Mouse (Mus musculus) neutrophil, adult 5-6 weeks (primary cell): ENCODE data around the gene Cdk14. TPM values are rescaled to one million over a fixed set of nuclear protein-coding genes. Genes with fewer than 3 reads are reported as not detected.

Source experiments
- ATAC-seq: fragments of 151-379, 151-347 bp; 2 replicates; pipeline ENCODE4 v1.8.0; 2017; ENCODE audit warnings: mild to moderate bottlenecking, moderate TSS enrichment; ENCODE audit not compliant: insufficient number of reproducible peaks, poor library complexity, low FRiP score, severe bottlenecking; ENCODE audit errors: extremely low read depth
- total RNA-seq: library from RNA; stranded (forward); fragments of 200-1000 nt; gene quantifications from 2 replicates; pipeline ENCODE4 v1.2.3, GENCODE M21; 2017

Cdk14 gene
- total RNA-seq, 1 experiment from 2014 or later: 9.2 TPM

DNA sequence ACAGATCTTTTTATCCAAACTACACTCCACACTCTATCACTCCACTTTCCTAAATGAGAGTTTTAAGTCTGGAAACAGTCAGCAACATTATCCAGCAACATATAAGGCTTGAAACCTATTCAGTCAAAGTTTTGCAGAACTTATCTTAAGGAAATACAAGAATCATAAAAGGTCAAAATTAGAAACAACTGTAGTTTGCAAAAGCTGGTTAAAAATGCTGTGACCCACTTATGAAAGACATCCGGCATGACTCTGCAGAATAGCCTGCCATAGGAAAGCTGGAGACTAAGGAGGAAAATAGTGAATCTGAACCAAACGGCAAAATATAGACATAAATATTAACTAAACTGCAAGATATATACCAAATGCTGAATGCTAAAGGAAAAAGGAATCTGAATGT lies 566.6 kb downstream of the Cdk14 start:
- ATAC-seq: no peak

DNA sequence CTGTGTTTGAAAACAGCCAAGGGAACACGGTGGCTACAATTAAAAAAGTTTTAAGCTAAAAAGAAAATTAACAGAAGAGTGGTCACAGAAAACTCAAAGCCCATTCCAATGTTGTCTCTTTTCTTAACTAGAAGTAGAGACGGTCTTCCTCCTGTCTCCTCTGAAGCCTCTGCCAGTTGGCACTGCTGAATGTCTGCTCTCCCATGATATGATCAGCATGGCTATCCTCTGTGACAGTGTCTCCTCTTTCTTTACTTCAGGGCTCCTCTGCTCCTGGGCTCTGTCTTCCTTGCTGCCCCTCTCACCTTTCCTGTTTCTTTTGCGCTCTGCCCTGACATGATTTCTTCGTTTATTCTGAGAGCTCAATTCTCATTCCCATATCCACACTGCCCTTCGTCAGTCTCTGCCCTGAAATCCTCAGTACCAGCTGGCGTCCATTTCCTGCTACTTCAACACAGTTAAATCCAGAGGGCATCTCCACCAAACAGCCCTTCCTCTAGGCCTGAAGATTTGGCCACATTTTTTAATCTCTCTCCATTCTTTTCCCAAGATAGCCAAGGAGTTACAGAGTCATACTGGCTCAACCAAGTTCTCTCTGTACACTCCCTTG lies 567.3 kb downstream of the Cdk14 start:
- no peak for ATAC-seq

DNA sequence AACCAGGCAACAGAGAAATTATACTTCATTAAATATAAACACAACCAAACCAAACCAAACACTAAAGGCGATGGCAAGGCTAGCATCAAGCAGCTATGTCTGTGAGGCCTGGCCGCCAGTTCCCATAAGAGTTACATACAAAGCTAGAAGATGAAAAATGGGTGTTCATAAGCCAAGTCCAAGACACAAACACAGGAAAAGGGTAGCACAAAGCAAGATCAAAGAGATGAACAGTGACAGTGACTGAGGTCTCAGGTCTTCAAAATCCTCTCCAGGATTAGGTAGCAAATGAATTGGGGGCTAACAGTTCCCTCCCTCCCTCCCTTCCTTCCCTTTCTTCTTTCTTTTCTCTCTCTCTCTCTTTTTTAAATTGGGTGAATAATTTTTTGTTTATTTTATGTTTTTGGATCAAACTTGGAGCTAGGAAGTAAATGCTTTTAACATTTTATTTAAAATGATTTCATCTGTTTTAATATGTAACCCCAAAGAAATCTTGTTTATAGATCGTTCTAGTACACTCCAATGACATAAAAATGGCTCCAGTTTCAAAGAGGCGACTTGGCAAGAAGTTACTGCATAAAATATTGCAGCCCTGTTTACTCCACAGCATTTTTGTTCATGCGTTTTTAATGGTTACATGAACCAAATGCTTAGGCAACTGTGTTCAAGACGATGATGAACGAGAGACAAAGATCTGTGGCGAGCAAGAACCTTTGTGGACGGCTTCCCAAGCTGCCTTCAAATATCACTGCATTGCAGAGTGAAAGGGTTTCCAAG lies 568.0 kb downstream of the Cdk14 start:
- no peak for ATAC-seq

DNA sequence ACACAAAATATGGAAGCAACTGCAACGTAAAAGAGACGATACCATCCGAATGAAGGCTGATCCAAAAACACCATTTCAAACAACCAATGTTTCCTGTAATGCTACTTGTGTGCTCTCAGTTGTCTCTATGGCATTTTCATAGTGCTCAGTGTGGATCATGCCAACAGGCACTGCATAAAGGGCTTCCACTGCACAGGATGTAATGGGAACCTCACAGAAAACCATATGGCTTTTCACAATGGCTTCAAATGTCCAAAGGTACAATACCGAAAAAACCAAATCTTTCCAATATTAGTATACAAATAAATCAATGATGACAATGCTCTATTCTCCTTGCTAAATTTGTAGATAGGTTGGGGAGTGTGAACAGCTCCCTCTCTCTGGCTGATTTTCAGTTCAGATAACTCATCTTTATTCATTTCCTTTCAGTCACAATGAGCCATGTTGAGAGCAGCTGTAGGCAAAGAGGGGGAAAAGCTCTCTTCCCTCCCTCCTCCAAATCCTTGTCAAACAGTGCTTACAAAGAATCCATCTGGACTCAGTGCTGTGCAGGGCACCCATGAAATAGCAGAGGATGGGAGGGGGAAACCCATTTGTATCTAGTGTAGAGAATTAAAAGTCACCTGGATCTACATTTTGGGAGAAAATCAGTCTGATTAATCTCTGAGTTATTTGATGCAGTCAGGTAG lies 568.7 kb downstream of the Cdk14 start:
- ATAC-seq: no peak

DNA sequence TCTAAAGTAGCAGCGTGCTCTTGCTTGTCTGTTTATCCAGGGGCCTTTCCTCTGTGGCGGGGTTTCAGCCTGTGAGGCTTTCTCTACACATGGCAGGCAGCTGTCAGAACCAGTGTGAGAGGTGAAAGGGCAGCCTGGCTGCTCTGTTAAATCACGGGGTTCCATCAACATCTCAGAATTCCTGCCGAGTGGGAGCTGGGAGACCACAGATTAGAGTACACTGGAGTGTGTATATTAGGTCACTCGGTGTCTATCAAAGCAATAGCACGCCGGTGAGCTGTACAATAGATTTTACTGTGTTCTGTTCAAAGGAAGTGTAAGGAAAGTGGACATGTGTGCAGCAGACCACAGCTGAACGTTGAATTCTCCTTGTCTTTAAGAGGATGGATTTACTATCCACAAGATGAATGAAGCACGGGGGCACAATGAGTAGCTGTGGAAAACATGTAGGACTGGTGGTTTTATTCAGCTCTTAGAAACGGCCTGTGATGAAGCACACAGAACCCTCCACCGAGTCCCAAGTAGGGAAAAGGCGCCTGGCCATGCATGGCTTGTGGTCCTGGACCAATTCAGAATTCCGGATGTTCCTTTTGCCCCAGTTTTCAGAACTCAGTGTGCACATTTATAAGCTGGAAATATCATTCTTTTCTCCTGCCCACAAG lies 585.2 kb downstream of the Cdk14 start:
- no peak for ATAC-seq

DNA sequence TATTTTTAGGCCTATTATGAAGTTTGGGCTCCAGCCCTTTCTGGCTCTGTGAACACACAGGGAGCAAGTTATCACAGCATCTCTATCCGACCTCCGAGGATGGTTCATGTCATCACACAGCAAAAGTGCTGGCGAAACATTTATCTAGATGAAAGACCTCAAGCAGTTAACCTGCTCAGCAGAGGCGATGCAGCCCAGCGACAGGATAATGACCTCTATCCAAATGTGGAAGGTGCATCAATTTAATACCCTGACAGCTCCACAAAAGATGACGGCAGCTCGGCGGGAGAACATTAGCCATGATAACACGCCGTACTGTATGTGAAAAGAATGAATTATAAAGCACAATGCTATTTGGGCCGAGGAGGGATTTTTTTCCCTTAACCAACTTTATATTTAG lies 586.2 kb downstream of the Cdk14 start:
- no peak for ATAC-seq

DNA sequence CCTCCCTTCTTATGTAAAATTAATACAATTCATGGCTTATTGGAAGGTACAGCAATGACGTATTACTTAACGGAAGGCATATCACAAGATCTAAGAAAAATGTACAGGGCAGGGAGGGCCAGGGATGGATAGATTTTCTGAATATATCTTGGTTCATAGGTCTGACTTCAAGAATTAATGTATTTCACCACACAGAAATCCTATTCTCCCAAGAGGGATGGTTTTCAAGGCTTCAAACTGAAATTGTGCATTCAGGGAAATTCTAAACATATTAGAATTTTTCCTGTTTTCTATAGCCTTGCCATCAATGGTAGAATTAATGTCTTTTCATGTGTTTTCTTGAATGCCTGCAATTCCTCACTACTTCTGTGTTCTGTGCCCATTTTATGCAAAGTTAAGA lies 593.2 kb downstream of the Cdk14 start:
- ATAC-seq: no peak

DNA sequence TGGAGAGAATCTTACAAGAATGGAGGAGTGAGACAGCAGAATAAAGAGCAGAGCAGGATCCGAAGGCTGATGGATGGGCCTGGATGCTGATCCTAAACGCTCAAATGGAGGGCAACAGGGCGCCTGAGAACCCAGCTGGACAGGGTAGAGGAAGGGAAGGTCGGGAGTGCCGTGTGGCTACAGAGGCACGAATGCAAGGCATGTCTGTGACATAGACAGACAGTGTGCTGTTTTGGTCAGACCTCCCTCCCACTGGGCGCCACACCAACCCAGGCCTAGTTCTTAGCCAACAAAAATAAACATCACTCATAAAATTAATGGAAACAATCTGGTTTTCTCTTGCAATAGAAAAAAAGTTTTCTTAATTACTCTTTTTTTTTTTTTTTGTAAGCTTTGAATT lies 594.2 kb downstream of the Cdk14 start:
- no peak for ATAC-seq

DNA sequence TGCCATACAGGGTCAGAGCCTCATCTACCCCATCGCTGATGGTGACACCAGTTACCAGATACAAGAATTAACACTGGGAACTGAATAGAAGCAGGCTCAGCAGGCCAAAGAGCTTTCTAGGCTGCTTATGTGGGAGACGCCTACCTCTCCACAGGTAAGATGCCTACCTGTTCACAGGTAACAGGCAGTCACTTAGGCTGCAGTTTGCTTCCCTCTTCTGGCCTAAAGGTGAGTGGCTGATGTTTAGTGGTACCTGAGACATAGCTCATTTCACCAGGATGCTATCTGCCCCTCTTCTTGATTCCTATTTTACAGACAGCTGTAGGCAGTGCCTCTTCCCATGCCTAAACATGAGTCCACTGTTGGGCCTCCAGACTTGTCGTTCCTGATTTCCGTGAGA lies 595.0 kb downstream of the Cdk14 start:
- ATAC-seq: no peak

DNA sequence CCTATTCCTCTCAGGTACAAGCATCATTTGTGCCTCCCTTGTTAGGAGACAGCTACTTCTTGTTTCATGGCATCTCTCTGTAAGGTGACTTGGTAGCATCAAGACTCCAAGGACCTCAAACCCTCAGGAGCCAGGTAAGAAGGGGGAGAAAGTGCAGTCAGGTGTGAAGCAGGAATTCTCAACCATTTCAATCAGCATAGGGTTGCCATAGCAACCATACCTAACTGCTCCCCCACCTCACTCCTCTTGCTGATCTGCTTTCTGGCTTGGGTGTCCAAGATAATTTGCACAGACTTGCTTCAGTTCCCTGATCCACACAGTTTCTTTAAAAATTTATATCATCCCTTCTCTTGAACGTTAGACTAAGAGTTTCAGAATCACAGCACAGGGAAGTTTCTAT lies 595.9 kb downstream of the Cdk14 start:
- ATAC-seq: no peak

DNA sequence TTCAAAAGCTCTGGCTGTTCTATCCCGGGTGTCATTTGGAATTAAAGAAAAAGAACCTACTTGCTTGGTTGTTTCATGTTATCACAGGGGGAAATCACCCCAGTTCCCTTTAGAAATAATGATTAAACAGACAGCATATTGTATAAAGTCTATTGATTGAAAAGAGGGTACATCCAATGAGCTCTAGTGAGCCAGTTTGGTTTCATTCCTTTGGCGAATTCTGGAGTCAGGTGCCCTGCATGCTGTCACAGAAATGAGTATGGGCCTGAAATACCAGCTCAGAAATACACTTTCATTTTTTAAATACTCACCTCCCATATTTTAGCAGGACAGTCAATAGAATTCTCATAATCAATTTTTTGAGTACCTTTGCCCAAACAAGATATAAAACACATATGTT lies 598.1 kb downstream of the Cdk14 start:
- ATAC-seq: no peak

DNA sequence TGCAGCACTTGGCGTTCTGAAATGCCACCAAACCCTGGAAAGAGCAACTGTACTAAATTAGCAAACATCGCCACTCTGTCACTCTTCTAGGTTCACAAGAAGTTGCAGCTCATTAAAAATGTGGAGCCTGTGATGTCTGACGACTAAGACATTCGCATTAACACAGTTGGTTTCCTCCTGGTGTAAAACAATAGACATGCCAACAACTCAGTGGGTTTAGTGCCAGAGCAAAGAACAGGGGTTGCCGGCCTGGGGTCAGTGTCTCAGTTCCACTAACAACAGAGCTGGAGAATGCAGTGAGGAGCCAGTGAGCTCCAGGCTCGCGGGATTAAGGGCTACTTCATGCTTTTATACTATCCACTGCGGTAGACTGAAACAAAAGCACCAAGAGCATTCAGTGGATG lies 598.7 kb downstream of the Cdk14 start:
- no peak for ATAC-seq

DNA sequence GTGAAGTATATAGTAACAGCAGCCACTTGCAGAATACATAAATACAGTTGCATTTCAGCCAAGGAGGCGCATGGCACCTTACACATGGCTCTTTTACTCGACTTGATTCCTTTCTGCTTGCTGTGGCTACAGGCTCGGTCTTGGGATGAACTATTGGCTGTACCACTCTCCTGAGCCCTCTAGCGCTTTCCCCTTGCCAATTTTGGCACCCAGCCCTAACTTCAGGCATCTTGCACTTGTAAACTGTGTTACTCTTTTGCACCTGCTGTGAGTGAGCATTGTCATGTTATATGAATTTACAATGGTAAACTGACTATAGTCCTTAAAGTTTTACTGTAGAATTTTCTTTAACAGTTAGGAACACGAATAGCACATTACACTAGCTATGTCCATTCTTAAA lies 603.1 kb downstream of the Cdk14 start:
- ATAC-seq: no peak

DNA sequence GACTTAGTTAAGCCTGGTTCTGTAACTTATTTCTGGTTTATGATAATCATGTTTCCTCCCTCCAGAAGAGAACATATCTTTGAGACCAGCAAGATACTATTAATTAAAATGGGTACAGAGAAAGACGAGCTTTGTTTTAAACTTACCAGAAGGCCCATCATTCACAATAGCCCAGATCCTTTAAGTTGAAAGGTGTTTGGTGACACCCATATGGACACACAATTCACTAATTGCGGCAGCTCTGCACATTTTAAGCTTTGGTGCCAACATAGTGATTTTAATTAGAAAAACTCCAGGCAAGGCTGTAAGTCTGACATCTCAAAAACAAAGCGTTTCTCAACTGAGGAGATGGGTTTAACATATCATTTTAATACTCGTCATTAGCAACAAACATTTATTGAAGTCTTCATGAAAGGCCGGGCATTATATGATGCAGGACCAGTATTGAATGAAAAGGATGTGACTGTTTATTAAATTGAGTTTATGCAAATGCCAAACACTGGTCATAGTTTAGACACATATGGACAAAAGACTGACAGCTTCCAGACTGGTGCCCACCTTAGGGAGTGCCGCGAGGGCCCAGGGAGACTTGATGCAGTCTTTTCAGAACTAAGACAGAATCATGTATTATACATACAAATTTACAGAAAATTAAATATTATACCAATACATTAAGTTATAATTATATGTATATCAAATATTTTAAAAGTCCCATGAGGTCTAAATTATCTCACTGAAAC lies 605.5 kb downstream of the Cdk14 start:
- ATAC-seq: no peak

DNA sequence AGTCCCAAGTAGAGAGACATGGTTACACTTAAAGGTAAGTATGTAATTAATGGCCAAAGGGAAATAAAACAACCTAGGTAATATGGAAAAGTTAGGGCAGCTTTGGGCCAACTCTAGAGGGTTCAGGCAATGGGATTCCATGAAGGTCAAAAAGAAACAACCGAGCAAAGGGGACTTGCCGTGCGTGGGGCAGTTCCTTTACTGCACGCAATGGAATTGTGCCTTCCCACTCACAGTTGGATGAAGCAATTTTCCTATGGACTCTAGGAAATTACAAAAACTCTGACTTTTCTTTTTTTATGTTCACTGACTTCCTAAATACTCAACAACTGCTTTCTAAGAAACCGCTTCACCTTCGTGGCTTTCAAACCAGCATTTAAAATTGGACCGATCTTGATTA lies 606.8 kb downstream of the Cdk14 start:
- no peak for ATAC-seq

DNA sequence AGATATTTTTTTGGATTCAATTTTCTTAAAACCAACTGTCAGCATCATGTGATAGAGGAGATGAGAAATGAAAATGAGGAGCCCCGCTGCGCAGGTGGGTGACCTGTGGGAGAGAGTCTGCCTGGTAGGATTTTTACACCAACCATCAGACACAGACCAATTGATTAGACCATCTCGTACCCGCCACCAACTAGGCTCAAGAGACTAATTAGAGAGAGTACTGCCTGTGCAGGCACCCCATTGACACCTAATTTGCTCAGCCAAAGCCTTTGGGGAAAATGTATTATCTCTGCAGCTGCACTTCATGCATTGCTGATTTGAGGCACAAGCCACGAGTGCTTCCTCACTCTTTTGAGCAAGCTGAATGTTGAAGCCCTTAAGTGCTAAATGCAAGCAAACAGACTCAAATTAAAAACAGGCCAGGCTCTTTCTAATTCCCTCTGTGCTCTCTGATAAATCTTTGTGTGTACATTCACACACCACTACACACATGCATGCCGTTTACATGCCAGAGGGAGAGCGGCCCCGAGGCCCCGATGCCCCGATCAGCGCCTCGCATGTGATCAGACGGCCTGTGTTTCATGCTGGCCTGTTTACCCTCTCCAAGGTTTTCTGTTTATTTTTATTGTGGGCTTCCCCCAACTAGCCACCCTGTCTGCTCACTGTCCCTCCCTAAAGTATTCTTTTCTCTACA lies 607.9 kb downstream of the Cdk14 start:
- no peak for ATAC-seq

DNA sequence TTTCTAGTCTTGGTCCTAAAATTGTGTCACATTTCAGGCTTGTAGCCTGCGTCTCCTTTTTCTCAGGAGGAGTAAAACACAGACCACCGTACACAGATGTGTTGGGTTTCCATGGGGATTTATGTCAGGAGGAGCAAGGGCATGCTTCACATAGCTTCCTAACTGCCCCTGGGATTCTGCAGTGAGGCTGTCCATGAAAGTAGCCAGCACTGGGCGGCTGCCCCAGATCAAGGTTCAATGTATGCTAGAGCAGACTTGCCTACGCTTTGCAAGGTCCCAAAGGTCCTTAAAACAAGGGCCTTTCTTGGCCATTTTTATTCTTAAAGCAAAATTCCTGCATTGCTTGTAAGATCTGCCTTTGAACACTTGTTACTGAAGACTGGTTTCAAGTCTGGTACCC lies 614.9 kb downstream of the Cdk14 start:
- ATAC-seq: no peak

DNA sequence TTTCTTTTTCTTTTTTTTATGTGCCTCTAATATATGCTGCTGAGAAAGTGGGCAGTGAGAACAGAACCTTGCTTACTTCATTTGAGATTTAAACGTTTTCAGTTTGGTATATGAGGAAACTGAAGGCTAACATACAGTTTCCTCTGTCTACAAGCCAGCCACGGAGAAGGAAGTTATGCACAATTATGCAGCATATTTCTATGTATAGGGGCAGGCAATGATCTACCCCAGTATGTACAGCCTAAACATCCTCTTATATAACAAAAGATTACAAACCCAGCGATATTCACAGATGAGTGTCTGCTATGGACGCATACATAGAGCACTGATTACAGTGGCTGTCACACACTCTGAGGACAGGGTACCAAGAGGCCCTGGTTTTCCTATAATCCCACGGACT lies 616.4 kb downstream of the Cdk14 start:
- ATAC-seq: no peak

DNA sequence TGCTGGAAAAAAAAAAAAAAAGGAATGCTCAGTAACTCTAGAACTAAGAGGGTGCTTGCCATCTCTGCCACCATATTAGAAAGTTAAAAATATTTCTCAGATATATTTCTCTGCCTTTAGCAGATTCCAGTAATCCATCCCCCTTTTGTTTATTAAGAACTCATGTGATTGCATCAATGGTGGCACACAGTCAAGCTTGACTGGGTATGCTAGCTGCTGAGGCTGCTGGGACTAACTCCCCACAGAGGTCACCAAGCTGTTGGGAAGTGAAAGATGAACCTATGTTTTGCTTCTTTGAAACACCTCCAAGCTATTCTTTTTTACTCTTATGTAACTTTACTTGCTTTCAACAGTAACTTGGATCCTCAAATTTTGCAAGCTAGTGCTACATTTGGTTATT lies 618.1 kb downstream of the Cdk14 start:
- ATAC-seq: no peak
